Mouse (Mus musculus) mesoderm, embryonic 11.5 days (tissue): ENCODE data around the gene Dnajc10.

Source experiments
- DNase-seq: peaks from one replicate; pipeline ENCODE4 v3.0.0-alpha.2; 2012; ENCODE audit warnings: low read depth, low spot score

Gene Dnajc10

GRCm38 (mm10) chr2:80340537-80340936 is 25.3 kb downstream of the Dnajc10 start:
- DNase-seq, result no peak

GRCm38 (mm10) chr2:80354531-80354930 is 39.3 kb downstream of the Dnajc10 start:
- no peak for DNase-seq

GRCm38 (mm10) chr2:80356656-80357231 is 41.5 kb downstream of the Dnajc10 start:
- peak; percentile 14 for DNase-seq

- DNase-seq, result no peak
Observed at GRCm38 (mm10) chr2:80371458-80371857, 56.2 kb downstream of the Dnajc10 start.

- no peak for DNase-seq
Observed at GRCm38 (mm10) chr2:80374892-80375291, 59.6 kb downstream of the Dnajc10 start.

- no peak for DNase-seq
Observed at GRCm38 (mm10) chr2:80379848-80380247, 64.6 kb downstream of the Dnajc10 start.

- no peak for DNase-seq
Observed at GRCm38 (mm10) chr2:80384447-80384846, 69.2 kb downstream of the Dnajc10 start.

- DNase-seq, result no peak
Observed at GRCm38 (mm10) chr2:80386255-80386654, 71.0 kb downstream of the Dnajc10 start.

- no peak for DNase-seq
Observed at GRCm38 (mm10) chr2:80387668-80388067, 72.4 kb downstream of the Dnajc10 start.

GRCm38 (mm10) chr2:80388341-80388740 is 73.1 kb downstream of the Dnajc10 start:
- no peak for DNase-seq

- peak; percentile 55 for DNase-seq
Observed at GRCm38 (mm10) chr2:80396057-80396456, 80.8 kb downstream of the Dnajc10 start.

- no peak for DNase-seq
Observed at GRCm38 (mm10) chr2:80396864-80397263, 81.6 kb downstream of the Dnajc10 start.

- DNase-seq, result peak; percentile 54
Observed at GRCm38 (mm10) chr2:80398595-80399099, 83.4 kb downstream of the Dnajc10 start.
